Mouse (Mus musculus): ENCODE data around the gene Cep295nl.
A peak's percentile ranks its signal among the peaks of the same experiment; 100 is the strongest.

Cep295nl gene

DNA sequence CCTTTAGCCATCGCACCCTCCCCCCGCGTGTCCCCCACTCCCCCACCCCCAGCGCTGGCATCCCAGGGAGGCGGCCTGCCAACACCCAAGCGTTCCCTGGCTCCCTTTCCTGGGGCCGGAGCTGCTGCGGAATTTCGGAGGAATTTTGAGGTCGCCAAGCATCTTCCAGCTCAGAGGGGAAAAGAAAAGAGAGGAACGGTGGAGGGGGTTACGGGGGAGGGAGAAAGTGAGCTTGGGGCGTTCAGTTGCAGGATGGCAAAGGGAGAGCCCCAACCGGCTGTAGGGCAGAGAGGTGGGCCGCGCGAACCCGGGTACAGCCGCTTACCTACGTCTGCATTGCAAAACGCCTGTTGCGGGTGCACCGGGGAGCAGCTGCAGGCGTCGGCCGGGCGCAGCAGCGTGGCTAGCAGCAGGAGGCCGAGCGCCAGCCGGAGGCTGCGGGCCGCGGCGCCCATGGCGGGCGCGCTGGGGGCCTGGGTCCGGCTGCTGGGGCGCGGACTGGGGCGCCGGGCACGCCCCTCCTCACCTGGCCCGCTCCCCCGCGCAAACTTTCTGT, 12.4 kb upstream of the Cep295nl start:
- DNase-seq, result no peak

DNA sequence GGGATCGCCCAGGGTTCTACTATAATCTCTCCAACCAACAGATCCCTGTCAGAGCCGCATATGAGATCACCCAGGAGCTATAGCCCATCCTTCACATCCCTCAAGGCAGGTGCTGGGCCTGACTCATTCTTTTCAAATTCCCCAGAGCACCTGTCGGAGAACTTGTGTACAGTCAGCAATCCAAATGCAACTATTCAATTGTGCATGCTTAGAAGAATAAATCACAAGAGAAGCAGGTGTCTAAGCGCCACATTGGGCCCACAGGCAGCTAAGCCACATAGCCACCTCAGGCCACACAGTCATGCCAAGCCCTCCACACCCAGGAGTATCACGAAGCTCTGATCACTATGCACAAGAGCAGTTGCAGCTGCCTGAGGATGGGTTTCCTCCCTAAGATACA, 7.2 kb upstream of the Cep295nl start:
- no peak for DNase-seq

DNA sequence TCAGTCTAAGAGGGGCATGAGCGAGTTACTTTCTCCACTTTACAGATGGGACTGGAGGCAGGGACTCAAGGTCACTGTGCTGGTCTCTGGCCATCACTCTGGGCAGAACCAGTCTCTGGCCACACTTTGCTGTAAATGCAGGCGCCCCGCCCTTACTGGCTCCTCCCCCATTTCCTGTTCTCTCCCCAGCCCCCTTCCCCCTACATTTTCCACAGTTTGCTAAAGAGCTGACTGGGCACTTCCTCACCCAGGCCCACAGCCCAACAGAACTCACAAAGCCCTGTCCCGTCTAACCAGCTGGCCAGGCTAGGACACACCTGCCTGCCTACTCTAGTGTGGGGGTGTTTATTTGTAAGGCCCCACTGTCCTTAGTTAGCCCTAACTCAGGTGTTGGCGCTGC, 6.6 kb upstream of the Cep295nl start:
- DNase-seq, result no peak

DNA sequence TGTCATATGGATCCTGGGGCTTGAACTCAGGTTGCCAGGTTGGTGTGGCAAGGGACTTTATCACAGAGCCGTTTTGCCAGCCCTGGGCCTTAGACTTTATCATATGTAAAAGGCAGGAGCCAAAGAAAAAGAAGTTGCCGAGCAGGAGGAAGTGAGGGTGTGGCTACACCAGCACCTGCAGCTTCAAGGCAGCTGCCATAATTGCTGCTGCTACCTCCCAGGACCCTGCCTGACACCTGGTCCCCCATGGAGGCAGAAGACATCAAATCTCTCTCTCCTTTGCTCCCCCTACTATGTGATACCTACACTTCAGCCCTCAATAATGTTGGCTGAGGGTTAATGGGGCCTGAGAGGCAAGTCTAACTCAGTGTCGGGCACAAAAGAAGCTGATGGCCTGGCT, 6.1 kb upstream of the Cep295nl start:
- DNase-seq, result no peak

DNA sequence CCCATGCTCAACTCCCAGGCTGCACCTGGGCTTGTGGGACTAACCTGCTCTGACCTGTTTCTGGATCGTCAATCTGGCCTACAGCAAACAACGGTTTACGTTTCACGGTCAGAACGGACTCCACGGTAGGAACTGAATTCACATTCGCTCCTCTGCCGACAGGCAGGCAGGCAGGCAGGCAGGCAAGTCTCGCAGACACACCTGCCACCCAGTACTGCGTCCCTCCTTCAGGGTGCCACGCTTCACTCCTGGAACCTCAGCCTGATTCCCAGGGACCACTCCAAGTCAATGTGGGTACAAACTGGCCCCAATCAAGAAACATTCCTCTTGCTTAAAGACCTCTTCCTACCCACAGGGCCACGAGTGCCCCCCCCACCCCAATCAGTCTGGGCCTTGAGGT, 5.6 kb upstream of the Cep295nl start:
- no peak for DNase-seq

DNA sequence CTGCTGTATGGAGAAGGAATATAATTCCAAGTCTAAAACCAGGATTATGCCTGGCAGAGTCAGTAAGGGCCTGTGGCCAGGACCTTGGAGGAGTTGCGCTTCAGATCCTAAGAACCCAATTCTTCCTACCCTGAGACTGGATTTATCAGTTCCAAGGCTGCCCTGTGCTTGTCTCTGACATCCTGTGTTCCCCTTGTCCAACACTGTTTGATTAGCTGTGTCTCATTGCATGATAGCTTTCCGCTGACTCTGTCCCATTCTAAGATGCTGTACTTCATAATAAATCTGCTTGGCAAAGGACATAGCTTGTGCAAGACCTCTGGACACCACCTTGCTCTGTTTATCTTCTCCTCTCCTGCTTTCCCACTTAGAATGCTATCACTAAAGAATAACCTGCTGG, 5.1 kb upstream of the Cep295nl start:
- no peak for DNase-seq

DNA sequence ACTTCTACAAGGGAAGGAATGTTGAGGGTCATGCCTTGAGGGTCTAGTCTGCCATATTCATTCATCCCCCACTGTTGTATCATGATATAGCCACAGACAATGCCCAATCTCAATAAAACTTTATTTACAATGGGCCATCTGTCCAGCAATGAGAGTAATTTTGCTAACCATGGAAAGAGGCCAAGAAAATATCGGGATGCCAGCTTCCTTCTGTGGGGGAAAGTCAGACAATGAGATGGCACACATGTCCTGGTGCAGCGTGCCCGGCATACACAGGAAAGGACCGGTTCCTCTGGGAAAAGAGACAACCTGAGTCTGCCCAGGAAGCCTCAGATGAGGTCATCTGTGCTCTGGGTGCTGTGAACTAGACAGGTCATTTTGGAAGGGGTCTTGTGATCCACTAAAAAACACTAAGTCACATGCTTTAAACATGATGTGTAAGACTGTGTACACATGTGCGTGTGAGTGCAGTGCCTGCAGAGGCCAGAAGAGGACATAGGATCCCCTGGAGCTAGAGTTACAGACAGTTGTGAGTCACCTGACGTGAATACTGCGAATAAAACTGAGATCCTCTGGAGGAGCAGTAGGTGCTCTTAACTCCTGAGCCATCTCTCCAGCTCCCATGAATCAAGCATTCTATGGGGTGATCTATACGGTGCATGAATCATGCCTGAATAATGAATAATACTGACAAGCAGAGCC, 4.2 kb upstream of the Cep295nl start:
- no peak for DNase-seq

DNA sequence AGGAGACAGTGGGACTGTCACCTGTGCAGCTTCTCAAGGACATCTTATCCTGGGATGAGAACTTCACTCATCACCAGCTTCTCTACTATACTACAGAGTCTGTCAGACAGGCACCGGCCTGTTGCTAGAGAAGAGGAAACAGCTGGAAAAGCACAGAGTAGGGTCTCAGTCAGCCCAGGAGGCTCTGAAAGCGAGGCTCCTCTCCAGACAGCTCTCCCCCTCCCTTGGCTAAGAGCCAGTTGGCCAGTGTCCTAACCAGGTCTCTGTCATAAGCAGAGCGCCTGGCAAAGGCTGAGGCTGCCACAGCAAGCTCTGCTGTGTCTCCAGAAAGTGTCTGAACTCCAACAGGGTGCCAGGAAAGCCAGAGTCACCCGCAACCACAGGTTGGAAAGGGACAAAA, 3.4 kb upstream of the Cep295nl start:
- no peak for DNase-seq

DNA sequence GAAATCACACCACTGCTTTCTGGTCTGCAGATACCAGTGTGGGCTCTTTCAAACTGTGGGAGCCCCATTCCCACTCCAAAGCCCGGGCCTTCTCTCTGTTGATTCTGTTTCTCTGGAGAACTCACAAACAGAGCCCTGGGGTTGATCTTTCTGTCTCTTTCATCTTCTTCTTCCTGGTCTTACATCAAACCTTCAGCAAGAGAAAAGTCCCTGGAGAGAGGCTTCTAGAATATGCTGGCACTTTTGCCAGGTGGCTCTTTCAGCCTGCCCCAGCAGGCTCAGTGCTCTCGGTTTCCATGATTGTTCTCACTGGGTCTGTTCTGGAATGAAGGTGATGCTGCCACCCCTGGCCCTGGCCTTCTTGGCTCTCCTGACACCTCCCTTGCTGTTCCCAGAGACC, 1.3 kb upstream of the Cep295nl start:
- DNase-seq, result no peak

DNA sequence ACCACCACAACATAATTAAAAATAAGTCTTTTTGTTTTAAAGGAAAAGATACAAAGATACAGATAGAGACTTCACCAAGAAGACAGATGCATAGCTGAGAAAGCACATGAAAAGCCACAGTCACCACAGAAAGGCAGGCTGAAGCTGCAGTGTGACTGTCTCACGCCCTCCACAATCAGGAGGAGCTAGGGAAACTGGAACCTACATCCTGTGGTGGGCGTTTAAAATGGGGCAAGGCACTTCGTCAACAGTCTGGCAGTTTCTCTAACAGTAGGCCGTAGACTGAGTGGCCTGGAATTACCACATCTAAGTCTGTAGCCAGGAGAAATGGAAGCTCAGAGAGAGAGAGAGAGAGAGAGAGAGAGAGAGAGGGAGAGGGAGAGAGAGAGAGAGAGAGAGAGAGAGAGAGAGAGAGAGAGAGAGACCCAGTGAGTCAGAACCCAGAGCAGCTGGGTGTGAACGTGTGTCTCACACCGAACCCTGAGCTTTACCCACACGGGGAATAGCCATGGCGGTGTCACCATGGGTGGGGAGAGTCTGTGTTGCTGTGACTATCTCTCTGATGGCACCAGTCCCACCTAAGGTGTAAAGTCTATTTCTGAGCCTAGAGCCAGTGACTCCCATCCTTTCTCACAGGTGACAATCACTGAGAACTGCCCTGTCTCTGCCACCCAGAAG, 4.7 kb downstream of the Cep295nl start:
- peak; percentile 82 for DNase-seq

DNA sequence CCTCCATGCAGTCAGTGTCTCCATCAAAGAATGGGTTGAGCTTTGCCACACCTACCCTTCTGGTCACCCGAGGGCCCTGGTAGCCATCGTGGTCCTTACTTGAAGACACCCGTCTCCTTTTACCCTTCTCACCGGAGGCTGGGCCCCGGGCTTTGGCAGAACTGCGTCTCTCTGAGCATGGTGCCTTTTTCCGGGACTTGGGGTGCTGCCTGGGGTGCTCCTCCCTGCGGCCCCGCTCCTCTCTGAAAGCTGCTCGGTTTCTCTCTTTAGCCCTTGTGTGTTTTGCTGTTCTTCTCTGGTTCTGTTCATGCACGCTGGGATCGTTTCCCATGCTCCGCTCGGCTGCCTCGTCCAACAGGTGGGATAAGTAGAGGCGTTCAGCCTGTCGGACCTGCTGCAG, 8.9 kb downstream of the Cep295nl start:
- DNase-seq, result no peak

DNA sequence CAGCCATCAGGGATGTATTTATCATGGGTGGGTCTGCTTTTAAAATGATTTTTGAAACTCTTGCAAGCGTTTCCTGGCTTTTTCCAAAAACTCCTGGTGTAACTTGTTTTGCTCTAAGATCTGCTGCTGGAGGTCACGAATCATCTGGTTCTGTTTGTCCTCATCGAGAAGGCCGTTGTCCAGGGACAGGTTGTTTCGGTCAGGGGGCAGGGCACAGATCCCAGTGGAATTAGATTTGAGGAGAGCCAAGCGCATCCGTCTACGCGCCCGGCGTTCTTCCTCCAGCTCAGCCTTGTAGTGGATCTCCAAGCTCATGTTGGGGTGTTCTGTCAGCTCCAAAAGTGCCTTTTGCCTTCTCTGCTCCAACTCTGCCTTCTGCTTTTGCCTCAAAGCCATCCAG, 9.9 kb downstream of the Cep295nl start:
- DNase-seq, result no peak

DNA sequence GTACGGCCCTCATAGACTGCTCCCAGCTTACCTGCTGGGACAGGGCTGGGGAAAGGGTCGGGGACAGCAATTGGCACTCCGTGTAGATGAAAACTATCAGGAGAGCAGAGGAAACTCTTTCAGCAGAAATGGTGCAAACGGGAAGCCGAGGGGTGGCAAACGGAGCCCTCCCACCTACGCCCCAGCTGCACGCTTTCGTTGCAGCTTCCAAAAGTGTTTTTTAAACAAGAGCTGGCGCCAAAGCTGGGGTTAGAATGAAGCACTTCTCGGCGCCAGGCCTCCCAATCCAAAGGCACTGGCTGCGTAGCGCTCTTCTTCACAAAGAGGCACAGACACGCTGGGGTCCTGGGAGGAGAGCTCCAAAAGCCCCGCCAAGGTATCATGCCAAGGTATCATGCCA, 11.5 kb downstream of the Cep295nl start:
- peak; percentile 85 for DNase-seq

DNA sequence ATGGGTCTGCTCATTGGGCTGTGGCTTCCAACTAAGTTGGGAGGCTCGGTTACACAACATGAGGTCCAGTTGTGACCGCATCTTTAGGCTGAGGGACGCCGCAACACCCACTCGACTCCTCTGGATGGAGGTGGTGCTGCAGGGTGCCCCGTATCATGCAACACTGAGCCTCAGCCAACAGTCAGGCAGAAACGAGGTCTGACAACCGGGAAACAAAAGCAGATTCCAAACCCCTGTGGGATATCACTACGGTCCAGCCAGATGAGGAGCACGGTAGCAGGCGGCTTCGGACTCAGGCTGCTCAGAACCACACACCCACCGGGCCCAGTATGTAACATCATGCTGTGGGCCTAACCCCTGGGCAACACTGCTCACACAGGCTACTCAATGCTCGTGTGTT, 11.9 kb downstream of the Cep295nl start:
- DNase-seq, result no peak

DNA sequence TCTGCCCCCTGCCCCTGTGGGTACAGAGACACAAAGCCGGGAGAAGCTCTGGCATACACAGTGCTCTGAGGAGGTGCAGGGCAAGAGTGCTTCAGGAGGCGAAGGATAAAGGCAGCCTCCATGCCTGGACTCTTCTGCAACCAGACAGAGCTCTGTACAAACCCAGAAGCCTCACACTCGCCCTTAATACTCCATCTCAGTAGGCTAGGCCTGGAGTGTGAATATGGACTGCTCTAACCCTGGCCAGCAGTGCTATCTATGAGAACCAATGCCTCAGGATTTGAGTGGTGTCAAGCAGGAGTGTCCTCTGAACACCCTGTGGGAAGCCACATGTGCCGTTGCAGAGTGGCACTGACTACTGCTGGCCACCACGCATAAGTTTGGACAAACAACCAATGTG, 13.4 kb downstream of the Cep295nl start:
- no peak for DNase-seq

DNA sequence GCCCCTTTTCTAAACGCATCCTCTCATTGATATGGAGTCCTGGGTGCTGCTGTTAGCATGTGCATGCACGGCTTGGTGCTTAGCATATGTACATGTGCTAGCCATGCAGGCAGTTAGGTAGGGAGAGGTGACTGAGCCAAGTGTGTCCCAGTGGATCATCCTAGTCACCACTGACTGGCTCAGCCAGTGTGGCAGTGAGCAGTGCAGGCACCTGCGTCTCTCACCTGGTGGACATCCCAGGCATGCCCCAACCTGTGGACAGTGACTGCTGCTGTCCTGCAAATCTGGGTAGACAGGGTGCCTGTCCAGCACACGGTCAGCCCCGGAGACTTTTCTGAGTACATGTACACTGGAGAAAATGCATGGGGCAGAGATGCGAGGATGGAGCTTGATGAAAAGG, 13.8 kb downstream of the Cep295nl start:
- DNase-seq, result no peak

DNA sequence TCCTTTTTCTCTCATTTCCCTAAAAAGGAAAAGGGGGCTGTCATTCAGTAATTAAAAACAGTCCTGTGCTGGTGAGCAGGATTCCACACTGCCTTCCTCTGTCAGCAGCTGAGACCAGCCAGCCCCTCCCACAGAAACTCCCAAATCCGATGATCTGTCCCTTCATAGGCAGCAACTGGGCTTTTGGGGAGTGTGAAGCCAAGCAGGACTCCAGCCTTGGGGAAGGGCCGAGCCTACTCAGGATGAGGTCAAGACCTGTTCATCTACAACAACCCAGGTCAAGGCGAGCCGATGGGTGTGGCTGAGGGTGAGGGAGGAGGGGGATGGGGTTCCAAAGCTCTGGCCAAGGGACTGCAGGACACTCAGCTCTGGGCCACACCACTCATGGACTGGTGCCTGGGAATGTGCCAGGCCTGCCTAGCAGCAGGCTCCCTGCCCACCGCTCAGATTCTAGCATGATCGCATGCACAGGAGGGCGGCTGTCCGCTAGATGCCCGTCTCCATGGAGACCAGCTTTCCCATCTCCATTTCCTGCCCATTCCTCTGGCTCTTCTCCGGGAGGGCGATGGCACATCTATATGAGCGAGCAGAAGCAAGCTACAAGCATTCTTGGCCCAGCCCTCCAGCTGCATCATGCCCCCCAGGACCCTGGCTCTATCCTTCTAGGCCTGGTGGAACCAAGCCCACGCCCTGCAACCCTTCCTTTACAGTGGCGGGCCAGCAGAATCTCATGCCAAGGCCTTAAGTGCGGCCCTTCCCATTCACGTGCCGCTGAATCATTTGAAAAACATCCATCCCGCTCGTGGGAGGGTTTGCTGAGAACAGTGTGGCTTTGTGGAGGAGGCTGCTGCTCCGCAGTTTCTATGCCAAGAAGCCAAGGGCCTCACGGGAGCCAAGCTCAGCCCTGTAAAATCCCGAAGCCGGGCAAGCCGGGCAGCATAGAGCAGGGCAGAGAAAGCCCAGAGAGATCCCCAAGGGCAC, 15.0 kb downstream of the Cep295nl start:
- peak; percentile 91 for DNase-seq

DNA sequence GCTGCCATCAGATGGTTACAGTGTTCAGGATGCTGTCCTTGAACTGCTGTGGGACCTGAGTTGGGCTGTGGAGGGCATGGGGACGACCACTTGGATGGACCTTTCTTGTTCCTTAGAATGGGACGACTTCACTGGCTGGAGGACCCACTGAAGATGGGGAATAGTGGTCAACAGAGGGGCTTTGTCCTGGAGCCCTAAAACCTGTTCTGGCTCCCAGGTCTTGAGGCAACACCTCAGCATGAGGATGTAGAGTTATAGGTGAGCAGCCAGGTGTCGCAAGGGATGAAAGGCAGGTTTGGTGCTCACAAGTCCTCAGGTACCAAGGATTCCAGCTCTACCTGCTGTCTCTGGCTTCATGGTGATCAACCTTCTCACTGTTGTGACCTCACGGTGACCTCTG, 15.8 kb downstream of the Cep295nl start:
- no peak for DNase-seq

DNA sequence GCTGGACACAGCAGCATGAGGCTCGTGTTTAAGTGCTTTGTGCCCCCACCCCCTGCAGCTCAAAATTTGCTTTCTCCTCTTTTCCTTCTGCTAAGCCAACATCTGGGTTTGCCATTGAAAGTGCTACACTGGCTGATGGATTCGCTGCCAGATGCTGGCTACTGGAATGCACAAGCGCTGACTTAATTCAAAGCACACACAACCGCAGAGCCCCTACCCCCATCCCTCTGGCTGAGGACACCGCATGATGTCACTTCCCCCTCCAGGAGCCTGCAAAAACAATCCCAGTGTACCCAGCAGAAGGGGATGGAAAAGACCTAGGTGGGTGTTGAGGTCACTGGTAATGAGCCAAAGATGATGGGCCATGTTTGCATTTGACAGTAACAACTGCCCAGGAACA, 17.8 kb downstream of the Cep295nl start:
- DNase-seq, result no peak

DNA sequence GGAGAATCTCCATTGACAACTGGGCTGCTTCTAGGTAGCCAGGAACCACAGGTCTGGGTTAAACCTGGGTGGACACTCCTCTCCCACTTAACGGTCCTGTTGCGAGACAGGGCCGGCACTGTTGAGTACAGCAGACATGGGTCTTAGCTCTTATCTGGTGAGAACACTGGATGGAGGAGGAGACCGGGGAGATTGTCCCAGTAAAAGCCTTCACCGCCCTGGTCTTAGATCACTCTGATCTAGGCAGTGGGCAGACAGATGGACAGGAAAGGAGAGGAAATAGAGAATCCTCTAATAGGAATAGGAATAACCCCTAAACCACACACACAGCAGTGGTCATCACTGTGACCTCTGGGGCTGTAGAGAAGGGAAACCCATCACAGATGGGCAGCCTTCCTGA, 18.3 kb downstream of the Cep295nl start:
- no peak for DNase-seq

DNA sequence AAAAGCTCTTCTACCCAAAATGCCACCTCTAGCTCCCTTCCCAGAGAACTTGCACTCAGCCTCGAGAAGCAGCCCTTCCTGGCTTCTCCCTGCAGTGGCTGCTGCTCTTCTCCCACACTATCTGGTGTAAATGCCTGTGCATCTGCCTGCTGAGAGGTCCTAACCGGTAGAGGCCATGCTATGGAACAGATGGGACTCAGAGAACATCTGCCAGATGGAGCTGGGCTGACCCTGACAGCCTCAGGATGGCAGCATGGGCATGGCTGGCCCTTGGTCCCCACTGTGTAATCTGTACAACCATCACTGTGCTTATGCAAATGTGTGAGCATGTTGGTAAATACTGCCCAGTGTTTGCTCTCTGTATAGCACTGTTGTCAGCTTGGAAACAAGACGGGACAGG, 19.7 kb downstream of the Cep295nl start:
- no peak for DNase-seq

DNA sequence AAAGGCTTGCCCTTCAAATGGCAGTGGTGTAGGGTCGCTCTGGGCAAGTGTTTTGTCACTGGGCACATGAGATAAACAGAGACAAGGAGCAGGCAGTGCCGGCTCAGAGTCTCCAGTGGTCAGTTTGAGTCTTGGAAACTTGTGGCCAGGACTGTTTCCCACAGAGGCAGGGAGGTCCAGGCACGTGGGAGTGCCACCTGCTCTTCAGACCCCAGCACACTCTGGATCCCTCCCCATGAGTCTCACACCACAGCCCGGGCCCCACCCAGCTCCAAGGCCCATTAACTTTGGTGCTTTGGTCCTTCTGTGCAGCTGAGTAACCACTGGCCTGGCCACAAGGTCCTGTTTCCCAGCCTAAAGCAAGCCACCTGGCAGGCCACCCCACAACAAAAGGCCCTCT, 20.3 kb downstream of the Cep295nl start:
- no peak for DNase-seq

DNA sequence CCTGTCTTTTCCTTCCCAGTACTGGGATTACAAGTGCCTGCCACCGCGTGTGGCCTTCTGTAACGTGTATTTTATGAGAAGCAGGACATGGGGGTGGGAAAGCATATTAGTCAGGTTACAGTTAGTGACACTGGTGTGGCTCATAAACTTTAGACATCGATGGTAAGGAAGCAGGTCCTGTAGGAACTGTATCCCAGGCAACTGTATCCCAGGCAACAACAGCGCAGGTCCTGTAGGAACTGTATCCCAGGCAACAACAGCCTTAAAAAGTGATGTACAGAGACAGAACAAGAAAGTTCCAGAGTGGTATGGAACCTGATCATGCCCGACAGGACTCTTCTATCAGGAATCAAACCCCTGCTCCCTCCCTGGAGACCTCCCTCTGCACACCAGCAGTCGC, 20.8 kb downstream of the Cep295nl start:
- peak; percentile 41 for DNase-seq

All from right cerebral cortex, adult 18-20 months (tissue).